Mouse (Mus musculus): ENCODE data around the gene Adgrv1. TPM values are rescaled to one million over a fixed set of nuclear protein-coding genes. Genes with fewer than 3 reads are reported as not detected.

Gene Adgrv1
- polyA plus RNA-seq, 1 experiment from 2014 or later, result 1.1 TPM

DNA sequence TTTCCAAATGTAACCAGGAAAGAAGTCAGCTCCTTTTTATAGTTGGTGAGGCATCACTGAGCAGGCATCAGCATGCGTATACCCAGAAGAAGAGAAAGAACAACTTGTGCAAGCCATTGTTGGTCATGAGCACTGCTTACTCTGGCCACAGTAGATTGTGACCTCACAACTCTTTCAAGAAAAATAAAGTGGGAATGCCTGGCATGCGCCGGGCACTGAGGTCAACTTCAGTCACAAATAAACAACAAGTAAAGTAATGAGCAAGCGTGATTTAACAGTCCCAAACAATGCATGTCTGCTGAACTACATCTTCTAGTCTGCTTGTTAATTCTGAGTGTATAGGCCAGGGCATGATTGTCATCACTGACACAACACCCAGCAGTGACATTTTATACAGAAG, 499.6 kb downstream of the Adgrv1 start:
- Histone ChIP-seq H3K27me3 (ENCODE audit: control insufficient read depth, insufficient read depth, low read length) (no peaks in the 10 kb centered on the region), H3K9me3 (replicated peaks; ENCODE audit: control insufficient read depth, low read length) (no peaks in the 10 kb centered on the region), H3K27ac (ENCODE audit: low read depth, low read length) (no peak overlapping the region), H3K4me3 (ENCODE audit: low read depth, low read length) (no peak overlapping the region), H3K4me1 (ENCODE audit: control insufficient read depth, insufficient read depth, low read length) (peaks cover 21% of the 10 kb centered on the region), H3K4me2 (no peak overlapping the region), H3K36me3 (ENCODE audit: control insufficient read depth, insufficient read depth, low read length) (no peaks in the 10 kb centered on the region), H3K9ac (ENCODE audit: low read depth, low read length) (no peak overlapping the region)
- WGBS (ENCODE audit: insufficient replicate concordance), result 75% methylated on average over 4 of the region's 4 CpGs
- no peak for ATAC-seq (replicated peaks; ENCODE audit: insufficient number of reproducible peaks, low FRiP score, low TSS enrichment)

DNA sequence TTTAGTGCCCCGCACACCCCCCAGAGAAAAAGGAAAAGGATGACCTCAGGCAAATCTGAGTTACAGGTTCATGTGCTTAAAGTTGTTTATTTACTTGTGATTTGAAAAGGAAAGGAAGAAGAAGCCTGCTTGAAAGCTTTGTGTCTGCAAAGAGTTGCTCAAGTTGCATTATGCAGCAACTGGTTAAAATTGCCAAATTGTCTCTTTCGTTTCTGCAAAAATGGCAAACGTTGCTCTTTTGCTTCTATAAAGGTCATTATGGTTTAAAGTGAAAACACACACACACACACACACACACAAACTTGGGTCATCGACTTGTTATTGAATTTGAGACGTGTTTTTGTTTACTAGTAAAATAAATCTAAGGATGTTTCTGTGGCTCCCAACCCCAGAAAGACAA, 500.3 kb downstream of the Adgrv1 start:
- H3K4me2 ChIP-seq, result no peak overlapping the region
- no peak overlapping the region for H3K9ac ChIP-seq (ENCODE audit: low read depth, low read length)
- peak overlapping the region; percentile 76; the same call in 1 of the 2 replicates for H3K27ac ChIP-seq (ENCODE audit: low read depth, low read length)
- H3K36me3 ChIP-seq (ENCODE audit: control insufficient read depth, insufficient read depth, low read length), result no peaks in the 10 kb centered on the region
- 72% methylated on average over 5 of the region's 5 CpGs for WGBS (ENCODE audit: insufficient replicate concordance)
- no peaks in the 10 kb centered on the region for H3K27me3 ChIP-seq (ENCODE audit: control insufficient read depth, insufficient read depth, low read length)
- no peak for ATAC-seq (replicated peaks; ENCODE audit: insufficient number of reproducible peaks, low FRiP score, low TSS enrichment)
- no peak overlapping the region for H3K4me3 ChIP-seq (ENCODE audit: low read depth, low read length)
- no peaks in the 10 kb centered on the region for H3K9me3 ChIP-seq (replicated peaks; ENCODE audit: control insufficient read depth, low read length)
- H3K4me1 ChIP-seq (ENCODE audit: control insufficient read depth, insufficient read depth, low read length), result peaks cover 21% of the 10 kb centered on the region

DNA sequence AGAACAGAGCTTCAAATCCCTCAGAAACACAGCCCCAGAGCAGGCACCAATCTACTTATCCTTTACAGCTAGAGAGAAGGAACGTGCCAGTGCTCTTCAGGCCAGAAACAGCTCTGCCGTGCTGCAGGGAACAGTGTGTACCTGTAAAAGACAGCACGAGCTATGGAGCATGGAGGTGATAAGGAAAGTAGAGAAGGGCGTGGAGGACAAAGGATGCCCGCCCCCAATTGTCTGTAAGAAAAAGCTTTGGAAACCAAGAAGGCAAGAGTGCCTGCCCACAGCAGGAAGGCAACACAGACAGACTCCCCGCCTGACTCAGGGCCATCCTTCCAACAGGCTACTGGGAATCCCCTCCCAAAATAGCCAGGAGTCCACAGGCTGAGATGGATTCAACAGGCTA, 501.1 kb downstream of the Adgrv1 start:
- ATAC-seq (replicated peaks; ENCODE audit: insufficient number of reproducible peaks, low FRiP score, low TSS enrichment), result no peak; the same call in 1 of the 2 replicates
- H3K4me2 ChIP-seq, result peak overlapping the region; percentile 27

DNA sequence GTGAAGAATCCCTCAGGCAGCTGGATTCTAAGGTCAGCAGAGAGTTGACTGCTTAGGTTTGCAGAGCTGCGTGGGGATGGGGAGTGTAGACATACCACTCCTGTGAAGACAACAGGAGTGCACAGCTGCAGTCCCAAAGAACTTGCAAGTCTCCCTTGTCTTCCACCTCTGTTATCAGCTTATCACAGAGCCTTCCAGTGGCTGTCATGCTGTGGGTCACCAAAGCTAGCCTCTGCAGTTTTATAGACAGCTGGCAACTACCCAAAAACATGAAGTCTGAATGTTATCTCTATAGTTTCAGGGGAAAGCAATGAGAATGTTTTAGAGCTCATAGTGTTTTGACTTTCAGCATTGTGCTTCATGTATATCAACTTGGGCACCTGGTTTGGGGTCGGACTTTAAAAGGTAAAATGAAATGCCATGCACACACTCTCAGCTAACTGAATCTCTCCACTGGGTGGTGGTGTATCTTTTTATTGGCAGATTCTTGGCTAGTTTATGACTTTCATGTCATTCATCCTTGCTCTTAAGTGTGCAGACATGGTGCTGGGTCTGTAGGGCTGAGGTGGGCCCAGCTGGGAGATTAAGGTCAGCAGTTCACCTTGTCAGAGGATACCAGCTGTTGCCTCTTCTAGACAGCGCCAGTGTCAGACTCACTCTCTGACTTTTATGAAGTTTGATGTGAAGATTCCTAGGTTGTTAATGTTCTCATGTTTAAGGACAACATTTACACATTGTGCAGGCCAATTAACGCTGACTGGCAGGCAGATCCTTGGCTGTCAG, 502.0 kb downstream of the Adgrv1 start:
- WGBS (ENCODE audit: insufficient replicate concordance), result 39% methylated on average over 4 of the region's 4 CpGs
- H3K27ac ChIP-seq (ENCODE audit: low read depth, low read length), result peak overlapping the region; percentile 76
- H3K9ac ChIP-seq (ENCODE audit: low read depth, low read length), result no peak overlapping the region
- H3K4me2 ChIP-seq, result no peak overlapping the region
- no peak for ATAC-seq (replicated peaks; ENCODE audit: insufficient number of reproducible peaks, low FRiP score, low TSS enrichment)
- H3K4me1 ChIP-seq (ENCODE audit: control insufficient read depth, insufficient read depth, low read length), result peaks cover 21% of the 10 kb centered on the region
- no peaks in the 10 kb centered on the region for H3K27me3 ChIP-seq (ENCODE audit: control insufficient read depth, insufficient read depth, low read length)
- H3K36me3 ChIP-seq (ENCODE audit: control insufficient read depth, insufficient read depth, low read length), result no peaks in the 10 kb centered on the region
- no peaks in the 10 kb centered on the region for H3K9me3 ChIP-seq (replicated peaks; ENCODE audit: control insufficient read depth, low read length)
- no peak overlapping the region for H3K4me3 ChIP-seq (ENCODE audit: low read depth, low read length)

More for the DNA sequence above, 501.1 kb downstream of the Adgrv1 start:
- no peaks in the 10 kb centered on the region for H3K9me3 ChIP-seq (replicated peaks; ENCODE audit: control insufficient read depth, low read length)
- H3K36me3 ChIP-seq (ENCODE audit: control insufficient read depth, insufficient read depth, low read length), result no peaks in the 10 kb centered on the region
- peak overlapping the region; percentile 76 for H3K27ac ChIP-seq (ENCODE audit: low read depth, low read length)
- H3K27me3 ChIP-seq (ENCODE audit: control insufficient read depth, insufficient read depth, low read length), result no peaks in the 10 kb centered on the region
- H3K9ac ChIP-seq (ENCODE audit: low read depth, low read length), result no peak overlapping the region
- WGBS (ENCODE audit: insufficient replicate concordance), result 27% methylated on average over 6 of the region's 6 CpGs
- H3K4me3 ChIP-seq (ENCODE audit: low read depth, low read length), result no peak overlapping the region
- peaks cover 21% of the 10 kb centered on the region for H3K4me1 ChIP-seq (ENCODE audit: control insufficient read depth, insufficient read depth, low read length)

DNA sequence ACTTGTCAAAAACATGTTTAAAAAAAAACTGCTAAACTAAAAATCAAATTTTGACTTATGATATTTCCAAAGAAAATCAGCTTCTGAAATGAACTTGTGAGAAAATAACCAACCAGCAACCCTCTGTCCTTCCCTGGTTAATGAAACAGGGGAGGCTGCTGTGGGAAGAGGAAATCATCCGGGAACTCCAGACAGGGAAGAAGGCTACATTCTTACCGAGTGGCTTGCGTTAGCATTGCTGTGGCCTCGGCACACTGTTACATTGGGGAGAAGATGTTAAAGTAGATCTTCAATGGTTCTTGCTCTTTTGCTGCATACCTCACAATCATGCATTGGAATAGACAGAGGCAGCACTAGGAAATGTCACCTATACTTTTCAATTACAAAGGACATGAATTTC, 507.1 kb downstream of the Adgrv1 start:
- WGBS (ENCODE audit: insufficient replicate concordance), result 59% methylated on average over 4 of the region's 4 CpGs
- H3K27me3 ChIP-seq (ENCODE audit: control insufficient read depth, insufficient read depth, low read length), result no peaks in the 10 kb centered on the region
- no peak overlapping the region for H3K4me3 ChIP-seq (ENCODE audit: low read depth, low read length)
- no peak for ATAC-seq (replicated peaks; ENCODE audit: insufficient number of reproducible peaks, low FRiP score, low TSS enrichment)
- H3K36me3 ChIP-seq (ENCODE audit: control insufficient read depth, insufficient read depth, low read length), result no peaks in the 10 kb centered on the region
- H3K4me2 ChIP-seq, result no peak overlapping the region
- H3K9ac ChIP-seq (ENCODE audit: low read depth, low read length), result no peak overlapping the region
- H3K27ac ChIP-seq (ENCODE audit: low read depth, low read length), result no peak overlapping the region
- no peaks in the 10 kb centered on the region for H3K9me3 ChIP-seq (replicated peaks; ENCODE audit: control insufficient read depth, low read length)
- peaks cover 3% of the 10 kb centered on the region for H3K4me1 ChIP-seq (ENCODE audit: control insufficient read depth, insufficient read depth, low read length)

DNA sequence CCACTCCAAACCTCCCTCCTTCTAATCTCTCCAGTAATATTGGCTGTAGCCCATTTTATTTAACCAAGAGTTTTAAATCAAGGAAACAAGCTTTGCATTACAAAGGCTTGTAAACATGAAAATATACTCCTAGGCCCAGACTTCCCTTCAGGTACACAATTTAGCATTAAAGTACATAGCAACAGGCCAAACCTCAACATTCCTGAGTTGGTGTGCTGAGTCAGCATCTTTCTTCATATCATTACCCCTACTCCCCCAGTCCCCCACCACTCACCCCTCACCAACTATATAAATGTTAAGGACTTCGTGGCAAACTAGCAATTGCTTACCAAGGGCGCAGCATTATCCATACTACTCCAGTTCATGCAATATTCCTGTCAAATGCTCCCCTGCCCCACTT, 510.7 kb downstream of the Adgrv1 start:
- ATAC-seq (replicated peaks; ENCODE audit: insufficient number of reproducible peaks, low FRiP score, low TSS enrichment), result no peak
- 80% methylated on average over 2 of the region's 2 CpGs for WGBS (ENCODE audit: insufficient replicate concordance)
- Histone ChIP-seq H3K4me2 (no peak overlapping the region), H3K4me1 (ENCODE audit: control insufficient read depth, insufficient read depth, low read length) (no peaks in the 10 kb centered on the region), H3K36me3 (ENCODE audit: control insufficient read depth, insufficient read depth, low read length) (no peaks in the 10 kb centered on the region), H3K27ac (ENCODE audit: low read depth, low read length) (no peak overlapping the region), H3K4me3 (ENCODE audit: low read depth, low read length) (no peak overlapping the region), H3K27me3 (ENCODE audit: control insufficient read depth, insufficient read depth, low read length) (no peaks in the 10 kb centered on the region), H3K9ac (ENCODE audit: low read depth, low read length) (no peak overlapping the region), H3K9me3 (replicated peaks; ENCODE audit: control insufficient read depth, low read length) (no peaks in the 10 kb centered on the region)

DNA sequence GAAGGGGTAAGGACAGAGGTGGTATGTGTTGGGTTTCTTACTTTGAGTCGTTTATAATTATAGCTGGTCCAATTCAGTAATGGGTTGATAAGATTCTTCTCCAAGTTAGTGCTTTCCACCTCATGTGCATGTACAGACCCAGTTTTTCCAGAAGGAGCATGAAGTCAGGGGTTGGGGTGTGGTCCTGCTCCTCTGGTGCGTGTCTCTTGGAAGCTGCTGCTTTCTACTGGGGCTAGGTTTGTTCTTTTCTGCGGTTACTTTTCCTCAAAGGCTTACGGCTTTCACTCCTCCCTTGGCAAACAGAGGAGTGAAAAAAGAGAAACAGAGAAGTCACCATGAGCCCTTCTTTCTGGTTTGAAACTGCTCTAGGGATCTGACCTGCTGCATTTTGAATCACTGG, 522.5 kb downstream of the Adgrv1 start:
- no peak overlapping the region for H3K27ac ChIP-seq (ENCODE audit: low read depth, low read length)
- H3K36me3 ChIP-seq (ENCODE audit: control insufficient read depth, insufficient read depth, low read length), result no peaks in the 10 kb centered on the region
- H3K27me3 ChIP-seq (ENCODE audit: control insufficient read depth, insufficient read depth, low read length), result no peaks in the 10 kb centered on the region
- peaks cover 12% of the 10 kb centered on the region for H3K4me1 ChIP-seq (ENCODE audit: control insufficient read depth, insufficient read depth, low read length)
- no peak overlapping the region for H3K4me3 ChIP-seq (ENCODE audit: low read depth, low read length)
- H3K9ac ChIP-seq (ENCODE audit: low read depth, low read length), result no peak overlapping the region
- no peak for ATAC-seq (replicated peaks; ENCODE audit: insufficient number of reproducible peaks, low FRiP score, low TSS enrichment)
- WGBS (ENCODE audit: insufficient replicate concordance), result 74% methylated on average over 4 of the region's 4 CpGs
- no peak overlapping the region for H3K4me2 ChIP-seq
- H3K9me3 ChIP-seq (replicated peaks; ENCODE audit: control insufficient read depth, low read length), result no peaks in the 10 kb centered on the region

DNA sequence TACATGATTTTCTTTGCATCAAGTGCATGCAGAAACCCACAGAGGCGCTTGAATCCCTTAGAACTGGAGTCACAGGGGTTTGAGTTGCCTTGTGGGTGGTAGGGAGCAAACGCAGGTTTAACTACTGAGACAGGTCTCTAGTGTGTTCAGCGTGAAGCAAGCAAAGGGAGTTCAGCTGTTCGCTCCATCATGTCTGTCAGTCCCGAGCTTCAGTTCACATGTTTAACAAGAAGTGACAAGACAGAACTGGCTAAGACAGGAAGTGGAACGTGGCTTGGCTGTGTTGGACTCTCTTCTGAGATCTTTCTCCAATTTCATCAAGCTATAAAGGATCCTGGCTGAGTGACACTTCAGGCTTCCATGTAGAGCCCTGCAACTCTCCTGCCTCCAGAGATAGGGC, 523.3 kb downstream of the Adgrv1 start:
- Histone ChIP-seq H3K27me3 (ENCODE audit: control insufficient read depth, insufficient read depth, low read length) (no peaks in the 10 kb centered on the region), H3K9ac (ENCODE audit: low read depth, low read length) (no peak overlapping the region), H3K9me3 (replicated peaks; ENCODE audit: control insufficient read depth, low read length) (no peaks in the 10 kb centered on the region), H3K4me3 (ENCODE audit: low read depth, low read length) (no peak overlapping the region), H3K27ac (ENCODE audit: low read depth, low read length) (no peak overlapping the region), H3K4me2 (no peak overlapping the region), H3K4me1 (ENCODE audit: control insufficient read depth, insufficient read depth, low read length) (peaks cover 12% of the 10 kb centered on the region), H3K36me3 (ENCODE audit: control insufficient read depth, insufficient read depth, low read length) (no peaks in the 10 kb centered on the region)
- no peak for ATAC-seq (replicated peaks; ENCODE audit: insufficient number of reproducible peaks, low FRiP score, low TSS enrichment)
- 76% methylated on average over 6 of the region's 6 CpGs for WGBS (ENCODE audit: insufficient replicate concordance)
